Mouse (Mus musculus) left cerebral cortex, adult 2 months (tissue): ENCODE data around the gene Stx6. TPM values are rescaled to one million over a fixed set of nuclear protein-coding genes. Genes with fewer than 3 reads are reported as not detected.

ENCODE experiments used
- DNase-seq, 2 experiments: peaks; one replicate each; pipeline ENCODE4 v3.0.0; 2021 to 2022; ENCODE audit warnings: low spot score in 2 of 2, mixed read lengths in 1 of 2; ENCODE audit errors: extremely low spot score in 1 of 2
- H3K27ac ChIP-seq: fragments of 200-600 bp; 2 replicates; pipeline ENCODE4 v1.8.1; 2022
- H3K4me3 ChIP-seq: fragments of 200-600 bp; 2 replicates; pipeline ENCODE4 v1.8.1; 2022
- CTCF ChIP-seq: fragments of 200-600 bp; IDR thresholded peaks from 2 replicates; pipeline ENCODE4 v1.8.1; 2022; ENCODE audit warnings: antibody characterized with exemption, mild to moderate bottlenecking, moderate library complexity
- intact Hi-C: fragments of 180-260 bp; cut with DNase I; formaldehyde crosslinking; loops from one replicate; pipeline ENCODE4 v1.15.1; 2025
- long read RNA-seq, 2 experiments: library from polyadenylated mRNA; stranded (forward); transcript quantifications; one replicate each; pipeline ENCODE4 v2.0.0; 2021; ENCODE audit warnings: borderline mapping rate in 2 of 2
- total RNA-seq, 2 experiments: library from RNA; stranded (reverse); gene quantifications; 2 replicates each; pipeline ENCODE4 v1.2.3; 2021

Stx6 gene
- 100 to 1,000 TPM; 114 to 120 TPM for total RNA-seq
- long read RNA-seq, experiment 1, full-length matches to known transcripts: 153 of 169 reads
- long read RNA-seq, experiment 1, partial matches to known transcripts: 11 of 169 reads
- long read RNA-seq, experiment 1, other reads (novel, unspliced or antisense): 5 of 169 reads
- long read RNA-seq, experiment 2, full-length matches to known transcripts: 116 of 129 reads
- long read RNA-seq, experiment 2, partial matches to known transcripts: 3 of 129 reads
- long read RNA-seq, experiment 2, other reads (novel, unspliced or antisense): 10 of 129 reads

GRCm38 (mm10) chr1:155158141-155158969 is at the start of gene Stx6:
Gene Stx6 (plus strand): TSS chr1:155158715.
- Histone ChIP-seq H3K27ac (peak within 1 kb of the TSS; percentile 87), H3K4me3 (peak within 1 kb of the TSS; percentile 96)
- DNase-seq: peak; percentile 97 to 98
- intact Hi-C loops: loop anchor here (5.0 kb wide), 1 partner anchor 61 kb away; the partner anchor contains the start of gene Ier5
- TF ChIP-seq CTCF: no peak

- intact Hi-C loops: no loop called here
- Histone ChIP-seq H3K4me3 (peak overlapping the region; percentile 11; the same call in 1 of the 2 replicates), H3K27ac (no peak overlapping the region)
- DNase-seq: no peak
- no peak for TF ChIP-seq CTCF
Measured at GRCm38 (mm10) chr1:155109387-155110350, 48.8 kb upstream of the Stx6 start.

- Histone ChIP-seq H3K27ac (no peak overlapping the region), H3K4me3 (no peak overlapping the region)
- intact Hi-C loops: no loop called here
- TF ChIP-seq CTCF: no peak
- DNase-seq: no peak
Measured at GRCm38 (mm10) chr1:155111491-155111890, 47.0 kb upstream of the Stx6 start.

GRCm38 (mm10) chr1:155112118-155112517 is 46.4 kb upstream of the Stx6 start:
- Histone ChIP-seq H3K27ac (no peak overlapping the region), H3K4me3 (no peak overlapping the region)
- DNase-seq: no peak
- intact Hi-C loops: no loop called here
- no peak for TF ChIP-seq CTCF

- intact Hi-C loops: no loop called here
- no peak for TF ChIP-seq CTCF
- DNase-seq: no peak
- no peak overlapping the region for H3K27ac ChIP-seq
- no peak overlapping the region for H3K4me3 ChIP-seq
Measured at GRCm38 (mm10) chr1:155112875-155113274, 45.6 kb upstream of the Stx6 start.

GRCm38 (mm10) chr1:155113946-155114345 is 44.6 kb upstream of the Stx6 start:
- TF ChIP-seq CTCF: no peak
- no peak for DNase-seq
- Histone ChIP-seq H3K27ac (no peak overlapping the region), H3K4me3 (no peak overlapping the region)
- intact Hi-C loops: no loop called here

- no peak for TF ChIP-seq CTCF
- Histone ChIP-seq H3K4me3 (no peak overlapping the region), H3K27ac (no peak overlapping the region)
- intact Hi-C loops: no loop called here
- no peak for DNase-seq
Measured at GRCm38 (mm10) chr1:155119719-155120118, 38.8 kb upstream of the Stx6 start.

GRCm38 (mm10) chr1:155121977-155122939 is 36.3 kb upstream of the Stx6 start:
- no peak for TF ChIP-seq CTCF
- DNase-seq: peak; percentile 21 to 45
- intact Hi-C loops: no loop called here
- H3K4me3 ChIP-seq: no peak overlapping the region
- H3K27ac ChIP-seq: no peak overlapping the region

- intact Hi-C loops: no loop called here
- DNase-seq: no peak
- TF ChIP-seq CTCF: no peak
- Histone ChIP-seq H3K27ac (no peak overlapping the region), H3K4me3 (no peak overlapping the region)
Measured at GRCm38 (mm10) chr1:155124397-155124796, 34.1 kb upstream of the Stx6 start.

- no peak for TF ChIP-seq CTCF
- intact Hi-C loops: no loop called here
- H3K4me3 ChIP-seq: no peak overlapping the region
- no peak overlapping the region for H3K27ac ChIP-seq
- no peak for DNase-seq
Measured at GRCm38 (mm10) chr1:155126716-155127115, 31.8 kb upstream of the Stx6 start.
